Mouse (Mus musculus): Measurements from ENCODE around the gene Wwox. TPM values are rescaled to one million over a fixed set of nuclear protein-coding genes. Genes with fewer than 3 reads are reported as not detected.

Wwox gene
- total RNA-seq, 1 experiment, result 12.5 TPM

DNA sequence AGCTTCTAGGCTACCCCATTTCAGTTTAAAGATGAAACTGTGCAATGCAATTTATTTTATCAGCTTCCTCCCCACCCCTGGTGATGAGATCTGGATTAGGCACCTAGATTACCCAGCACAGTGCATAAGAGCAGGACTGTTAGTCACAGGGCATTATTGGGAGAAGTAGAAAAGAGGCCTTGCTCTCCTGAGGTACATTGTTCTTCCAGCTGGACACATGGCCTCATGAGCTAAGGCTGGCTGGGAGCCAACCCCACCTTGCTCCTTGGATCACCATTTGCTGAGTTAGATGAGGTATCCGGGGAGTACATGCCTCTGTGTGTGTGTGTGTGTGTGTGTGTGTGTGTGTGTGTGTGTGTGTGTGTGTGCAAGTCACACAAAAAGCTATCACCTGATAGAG, 70.8 kb downstream of the Wwox start:
- Histone ChIP-seq H3K4me1 (ENCODE audit: control insufficient read depth in 2 of 2, insufficient read depth in 2 of 2, low read length in 2 of 2, poor library complexity in 1 of 2) (no peaks in the 10 kb centered on the region), H3K27ac (ENCODE audit: insufficient read depth, low read depth, low read length, poor library complexity, severe bottlenecking) (no peak overlapping the region), H3K9me3 (ENCODE audit: control insufficient read depth, insufficient read depth, low read depth, low read length) (no peaks in the 10 kb centered on the region), H3K36me3 (ENCODE audit: control insufficient read depth, insufficient read depth, low read length, poor library complexity, severe bottlenecking) (0 out of 2 replicates have a peak, but pooled peaks cover 2% of the 10 kb centered on the region), H3K9ac (ENCODE audit: insufficient read depth, low read depth, low read length, poor library complexity, severe bottlenecking) (no peak overlapping the region), H3K4me3 (ENCODE audit: insufficient read depth in 1 of 2, low read depth in 1 of 2, low read length in 2 of 2, poor library complexity in 1 of 2, severe bottlenecking in 1 of 2) (no peak overlapping the region)
- in situ Hi-C loops (cut with MboI; ENCODE audit: low sequenced_read_pairs in 2 of 2, unreplicated experiment in 2 of 2), result no loop called here
- TF ChIP-seq MAFK (IDR thresholded peaks at IDR 0.05; ENCODE audit: insufficient read depth, low read depth, low read length) (no peak), HCFC1 (IDR thresholded peaks at IDR 0.05; ENCODE audit: borderline replicate concordance, insufficient read depth, low read length) (no peak), ZC3H11A (IDR thresholded peaks at IDR 0.05; ENCODE audit: borderline replicate concordance, low read depth, low read length) (no peak), ZNF384 (IDR thresholded peaks at IDR 0.05; ENCODE audit: low read depth, low read length) (no peak), CHD2 (IDR thresholded peaks at IDR 0.05; ENCODE audit: low read depth, low read length) (no peak)
- DNase-seq (ENCODE audit: low read depth, low spot score), result no peak

DNA sequence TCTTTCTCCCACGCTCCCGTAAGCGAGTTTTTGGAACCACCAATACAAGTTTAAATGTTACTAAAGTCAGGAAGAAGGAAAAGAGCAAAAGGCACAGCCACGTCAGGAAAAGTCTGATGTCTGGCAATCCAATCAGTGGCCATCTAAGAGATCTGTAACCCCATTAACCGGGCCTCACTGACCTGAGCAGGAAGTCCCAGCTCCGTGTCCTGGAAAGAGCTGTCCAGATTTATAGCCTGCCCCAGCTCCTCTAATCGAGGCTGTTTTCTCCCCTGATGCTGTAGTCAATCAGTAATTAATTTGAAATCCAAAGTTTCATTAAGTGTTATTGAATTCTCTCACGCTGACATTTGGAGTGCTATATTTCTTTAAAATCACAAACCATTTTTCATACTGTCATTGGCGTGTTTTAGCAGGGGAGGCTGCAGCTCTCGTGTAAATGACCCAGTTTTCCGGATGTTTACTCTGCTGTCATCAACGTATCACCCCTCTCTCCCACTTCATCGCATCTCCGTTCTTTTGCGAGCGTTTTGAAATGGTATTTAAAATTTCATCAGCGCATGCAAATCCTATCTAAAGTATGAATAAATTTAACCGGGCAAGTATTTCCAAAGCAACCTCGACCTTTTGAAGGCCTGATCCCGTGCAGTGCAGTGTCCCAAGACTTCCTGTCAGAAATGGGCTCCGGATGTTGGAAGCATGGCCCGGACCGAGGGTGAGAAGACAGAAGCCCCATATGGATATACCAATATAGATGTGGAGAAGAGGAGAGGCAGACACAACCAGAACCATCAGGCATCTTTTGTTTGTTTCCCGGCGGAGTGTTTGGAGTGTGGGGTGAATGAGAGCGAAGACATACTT, 72.8 kb downstream of the Wwox start:
- Histone ChIP-seq H3K4me1 (ENCODE audit: control insufficient read depth in 2 of 2, insufficient read depth in 2 of 2, low read length in 2 of 2, poor library complexity in 1 of 2) (0 out of 4 replicates have a peak, but pooled peaks cover 0 to 2% of the 10 kb centered on the region in 2 experiments), H3K9me3 (ENCODE audit: control insufficient read depth, insufficient read depth, low read depth, low read length) (no peaks in the 10 kb centered on the region), H3K9ac (ENCODE audit: insufficient read depth, low read depth, low read length, poor library complexity, severe bottlenecking) (no peak overlapping the region), H3K27ac (ENCODE audit: insufficient read depth, low read depth, low read length, poor library complexity, severe bottlenecking) (no peak overlapping the region), H3K36me3 (ENCODE audit: control insufficient read depth, insufficient read depth, low read length, poor library complexity, severe bottlenecking) (0 out of 2 replicates have a peak, but pooled peaks cover 2% of the 10 kb centered on the region), H3K4me3 (ENCODE audit: insufficient read depth in 1 of 2, low read depth in 1 of 2, low read length in 2 of 2, poor library complexity in 1 of 2, severe bottlenecking in 1 of 2) (no peak overlapping the region)
- DNase-seq (ENCODE audit: low read depth, low spot score), result no peak
- TF ChIP-seq ZNF384 (IDR thresholded peaks at IDR 0.05; ENCODE audit: low read depth, low read length), result no peak
- TF ChIP-seq HCFC1 (IDR thresholded peaks at IDR 0.05; ENCODE audit: borderline replicate concordance, insufficient read depth, low read length), result no peak
- TF ChIP-seq ZC3H11A (IDR thresholded peaks at IDR 0.05; ENCODE audit: borderline replicate concordance, low read depth, low read length), result no peak
- no peak for TF ChIP-seq CHD2 (IDR thresholded peaks at IDR 0.05; ENCODE audit: low read depth, low read length)
- no peak for TF ChIP-seq MAFK (IDR thresholded peaks at IDR 0.05; ENCODE audit: insufficient read depth, low read depth, low read length)
- in situ Hi-C loops (cut with MboI; ENCODE audit: low sequenced_read_pairs in 2 of 2, unreplicated experiment in 2 of 2), result no loop called here

DNA sequence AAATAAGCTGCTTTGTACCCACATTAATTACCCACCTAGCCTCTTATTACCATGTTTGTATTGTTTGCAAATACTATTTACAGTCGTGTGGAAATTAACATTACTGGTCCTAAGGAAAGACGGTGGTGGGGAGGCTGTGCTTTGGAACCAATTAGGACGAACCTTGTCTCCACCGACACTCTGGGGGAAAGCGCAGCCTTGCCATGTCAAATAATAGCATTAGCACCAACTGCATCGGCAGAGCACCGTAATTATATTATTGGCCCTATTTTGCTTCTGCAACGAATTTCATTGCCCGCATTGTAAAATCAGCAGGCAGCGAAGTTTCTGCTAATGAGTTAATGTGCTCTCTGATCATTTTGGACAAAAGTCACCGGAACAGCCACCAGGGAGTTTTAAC, 75.2 kb downstream of the Wwox start:
- no peak overlapping the region for H3K9ac ChIP-seq (ENCODE audit: insufficient read depth, low read depth, low read length, poor library complexity, severe bottlenecking)
- 0 out of 2 replicates have a peak, but pooled peaks cover 2% of the 10 kb centered on the region for H3K36me3 ChIP-seq (ENCODE audit: control insufficient read depth, insufficient read depth, low read length, poor library complexity, severe bottlenecking)
- TF ChIP-seq HCFC1 (IDR thresholded peaks at IDR 0.05; ENCODE audit: borderline replicate concordance, insufficient read depth, low read length) (no peak), MAFK (IDR thresholded peaks at IDR 0.05; ENCODE audit: insufficient read depth, low read depth, low read length) (no peak), CHD2 (IDR thresholded peaks at IDR 0.05; ENCODE audit: low read depth, low read length) (no peak), ZC3H11A (IDR thresholded peaks at IDR 0.05; ENCODE audit: borderline replicate concordance, low read depth, low read length) (no peak), ZNF384 (IDR thresholded peaks at IDR 0.05; ENCODE audit: low read depth, low read length) (no peak)
- H3K9me3 ChIP-seq (ENCODE audit: control insufficient read depth, insufficient read depth, low read depth, low read length), result no peaks in the 10 kb centered on the region
- H3K27ac ChIP-seq (ENCODE audit: insufficient read depth, low read depth, low read length, poor library complexity, severe bottlenecking), result no peak overlapping the region
- 0 out of 4 replicates have a peak, but pooled peaks cover 0 to 2% of the 10 kb centered on the region in 2 experiments for H3K4me1 ChIP-seq (ENCODE audit: control insufficient read depth in 2 of 2, insufficient read depth in 2 of 2, low read length in 2 of 2, poor library complexity in 1 of 2)
- no peak overlapping the region for H3K4me3 ChIP-seq (ENCODE audit: insufficient read depth in 1 of 2, low read depth in 1 of 2, low read length in 2 of 2, poor library complexity in 1 of 2, severe bottlenecking in 1 of 2)
- in situ Hi-C loops (cut with MboI; ENCODE audit: low sequenced_read_pairs in 2 of 2, unreplicated experiment in 2 of 2), result no loop called here
- no peak for DNase-seq (ENCODE audit: low read depth, low spot score)

DNA sequence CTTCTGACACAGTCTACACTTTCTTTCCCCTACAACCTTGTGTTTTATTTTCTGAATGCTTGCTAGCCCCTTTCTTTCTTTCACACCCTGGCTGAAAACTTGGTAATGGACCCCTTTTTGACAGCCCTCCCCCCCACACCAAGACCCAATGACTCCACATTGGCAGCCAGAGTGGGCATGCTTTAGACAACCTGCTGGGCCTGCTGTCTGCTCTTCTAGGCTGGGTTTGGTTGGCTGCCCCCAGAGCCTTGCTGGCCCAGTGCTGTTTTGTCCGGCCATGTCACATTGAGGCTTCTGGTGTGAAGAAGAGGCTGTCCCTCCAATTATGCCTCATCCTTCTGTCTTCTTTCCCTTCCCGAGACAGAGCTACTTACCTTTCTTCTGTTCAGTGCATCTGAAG, 83.6 kb downstream of the Wwox start:
- Histone ChIP-seq H3K9ac (ENCODE audit: insufficient read depth, low read depth, low read length, poor library complexity, severe bottlenecking) (no peak overlapping the region), H3K9me3 (ENCODE audit: control insufficient read depth, insufficient read depth, low read depth, low read length) (no peaks in the 10 kb centered on the region), H3K4me3 (ENCODE audit: insufficient read depth in 1 of 2, low read depth in 1 of 2, low read length in 2 of 2, poor library complexity in 1 of 2, severe bottlenecking in 1 of 2) (no peak overlapping the region), H3K27ac (ENCODE audit: insufficient read depth, low read depth, low read length, poor library complexity, severe bottlenecking) (no peak overlapping the region), H3K4me1 (ENCODE audit: control insufficient read depth in 2 of 2, insufficient read depth in 2 of 2, low read length in 2 of 2, poor library complexity in 1 of 2) (no peaks in the 10 kb centered on the region), H3K36me3 (ENCODE audit: control insufficient read depth, insufficient read depth, low read length, poor library complexity, severe bottlenecking) (no peaks in the 10 kb centered on the region)
- TF ChIP-seq CHD2 (IDR thresholded peaks at IDR 0.05; ENCODE audit: low read depth, low read length), result no peak
- TF ChIP-seq ZNF384 (IDR thresholded peaks at IDR 0.05; ENCODE audit: low read depth, low read length), result no peak
- in situ Hi-C loops (cut with MboI; ENCODE audit: low sequenced_read_pairs in 2 of 2, unreplicated experiment in 2 of 2), result no loop called here
- no peak for DNase-seq (ENCODE audit: low read depth, low spot score)

All from ES-E14 (cell line).